Mouse (Mus musculus) heart, postnatal 0 days (tissue): Measurements from ENCODE around the gene Gm12394. TPM values are rescaled to one million over a fixed set of nuclear protein-coding genes. Genes with fewer than 3 reads are reported as not detected.

Source experiments
- ATAC-seq: fragments of 200-750 bp; cut with Nextera tagmentation; 2 replicates; pipeline ENCODE4 v1.8.0; 2017; ENCODE audit warnings: low read depth, moderate number of reproducible peaks, moderate library complexity; ENCODE audit not compliant: insufficient read depth
- DNase-seq: peaks from one replicate; pipeline ENCODE4 v3.0.0-alpha.2; 2016; ENCODE audit warnings: low spot score
- H3K27ac ChIP-seq: fragments of 300-500 bp; sonication (generic); 2 replicates; pipeline ENCODE4 v1.5.1; 2014; ENCODE audit warnings: low read depth, mild to moderate bottlenecking
- H3K27me3 ChIP-seq: fragments of 300-500 bp; sonication (generic); 2 replicates; pipeline ENCODE4 v1.6.1; 2014; ENCODE audit warnings: low read length, mixed read lengths; ENCODE audit not compliant: control insufficient read depth, insufficient read depth
- H3K36me3 ChIP-seq: fragments of 300-500 bp; sonication (generic); replicated peaks from 2 replicates; pipeline ENCODE4 v1.6.1; 2014; ENCODE audit warnings: low read length, mixed read lengths; ENCODE audit not compliant: control insufficient read depth, insufficient read depth
- H3K4me1 ChIP-seq: fragments of 300-500 bp; sonication (generic); 2 replicates; pipeline ENCODE4 v1.6.1; 2014; ENCODE audit warnings: antibody characterized with exemption; ENCODE audit not compliant: control insufficient read depth, insufficient read depth
- H3K4me2 ChIP-seq: fragments of 300-500 bp; sonication (generic); 2 replicates; pipeline ENCODE4 v1.6.1; 2014; ENCODE audit warnings: low read depth, mild to moderate bottlenecking, low read length, moderate library complexity
- H3K4me3 ChIP-seq: fragments of 300-500 bp; sonication (generic); 2 replicates; pipeline ENCODE4 v1.5.1; 2014; ENCODE audit warnings: low read depth, low read length
- H3K9ac ChIP-seq: fragments of 300-500 bp; sonication (generic); replicated peaks from 2 replicates; pipeline ENCODE4 v1.6.1; 2014; ENCODE audit warnings: low read depth, low read length, mixed read lengths
- H3K9me3 ChIP-seq: fragments of 300-500 bp; sonication (generic); replicated peaks from 2 replicates; pipeline ENCODE4 v1.6.1; 2016; ENCODE audit warnings: low read length; ENCODE audit not compliant: control insufficient read depth
- CTCF ChIP-seq: IDR thresholded peaks from 2 replicates; pipeline ENCODE4 v1.5.1; 2016; ENCODE audit warnings: antibody characterized with exemption, control low read depth, low read depth
- EP300 ChIP-seq: IDR thresholded peaks from 2 replicates; pipeline ENCODE4 v1.6.1; 2016; ENCODE audit warnings: antibody characterized with exemption, low read depth
- WGBS: fragments of 180-500 bp; shearing (Covaris S2); extraction: QIAGEN DNeasy Blood & Tissue Kit; methylation state at CpG from one replicate; pipeline ENCODE4 v1.1.7; 2014; 5-methylcytosine and 5-hydroxymethylcytosine counted together
- polyA plus RNA-seq: library from polyadenylated mRNA; unstranded; fragments of >200 nt; fragmentation: Nextera tagmentation; extraction: Ambion mirVana; gene quantifications from 2 replicates; pipeline ENCODE4 v1.2.1, GENCODE M21; 2015
- total RNA-seq: library from RNA; depleted of rRNA; stranded (reverse); fragments of >200 nt; gene quantifications from 2 replicates; pipeline ENCODE4 v1.2.3, GENCODE M21; 2014; ENCODE audit warnings: low replicate concordance

The Gm12394 gene
- total and polyA plus RNA-seq, 2 experiments from 2014 or later: 0.05 TPM; not detected in 1

- Histone ChIP-seq H3K27ac (no peak overlapping the region), H3K36me3 (no peaks in the 10 kb centered on the region), H3K9me3 (no peaks in the 10 kb centered on the region), H3K9ac (no peak overlapping the region), H3K4me3 (no peak overlapping the region), H3K4me1 (no peaks in the 10 kb centered on the region), H3K27me3 (no peaks in the 10 kb centered on the region), H3K4me2 (no peak overlapping the region)
- no peak for TF ChIP-seq CTCF
- no peak for TF ChIP-seq EP300
- DNase-seq (no peak), ATAC-seq (no peak)
- 50% methylated on average over 1 of the region's 1 CpGs for WGBS
Observed at GRCm38 (mm10) chr4:42880677-42880948, 24.0 kb upstream of the Gm12394 start.

- WGBS: 51% methylated on average over 16 of the region's 16 CpGs
- Histone ChIP-seq H3K27me3 (no peaks in the 10 kb centered on the region), H3K4me3 (no peak overlapping the region), H3K4me1 (no peaks in the 10 kb centered on the region), H3K9me3 (no peaks in the 10 kb centered on the region), H3K36me3 (no peaks in the 10 kb centered on the region), H3K9ac (no peak overlapping the region), H3K4me2 (no peak overlapping the region), H3K27ac (no peak overlapping the region)
- TF ChIP-seq CTCF: peak; percentile 8; the same call in 1 of the 2 replicates
- no peak for TF ChIP-seq EP300
- DNase-seq (no peak), ATAC-seq (no peak)
Observed at GRCm38 (mm10) chr4:42879829-42880676, 23.5 kb upstream of the Gm12394 start.

GRCm38 (mm10) chr4:42877657-42878056 lies 21.1 kb upstream of the Gm12394 start:
- Histone ChIP-seq H3K27me3 (no peaks in the 10 kb centered on the region), H3K4me3 (no peak overlapping the region), H3K36me3 (no peaks in the 10 kb centered on the region), H3K4me1 (no peaks in the 10 kb centered on the region), H3K9ac (no peak overlapping the region), H3K9me3 (no peaks in the 10 kb centered on the region), H3K27ac (no peak overlapping the region), H3K4me2 (no peak overlapping the region)
- 79% methylated on average over 2 of the region's 2 CpGs for WGBS
- DNase-seq: no peak
- TF ChIP-seq CTCF (no peak), EP300 (no peak)
- ATAC-seq: no peak

GRCm38 (mm10) chr4:42876586-42877291 lies 20.2 kb upstream of the Gm12394 start:
- WGBS: 22% methylated on average over 5 of the region's 5 CpGs

GRCm38 (mm10) chr4:42874134-42874533 lies 17.6 kb upstream of the Gm12394 start, which contains the start of gene Fam205c:
Gene Fam205c, minus strand, starts transcription at chr4:42874234.
- 62% methylated on average over 7 of the region's 7 CpGs for WGBS
- ATAC-seq: no peak

More at GRCm38 (mm10) chr4:42876586-42877291, 20.2 kb upstream of the Gm12394 start:
- no peaks in the 10 kb centered on the region for H3K9me3 ChIP-seq
- H3K4me1 ChIP-seq: no peaks in the 10 kb centered on the region
- TF ChIP-seq CTCF (peak; percentile 67), EP300 (no peak)
- ATAC-seq (peak; percentile 93), DNase-seq (peak; percentile 82)
- H3K36me3 ChIP-seq: no peaks in the 10 kb centered on the region
- no peak overlapping the region for H3K27ac ChIP-seq
- H3K4me3 ChIP-seq: no peak overlapping the region
- H3K4me2 ChIP-seq: no peak overlapping the region
- H3K9ac ChIP-seq: no peak overlapping the region
- no peaks in the 10 kb centered on the region for H3K27me3 ChIP-seq

More at GRCm38 (mm10) chr4:42874134-42874533, 17.6 kb upstream of the Gm12394 start, which contains the start of gene Fam205c:
- H3K4me2 ChIP-seq: no peak within 1 kb of the TSS
- no peak within 1 kb of the TSS for H3K9ac ChIP-seq
- no peak within 1 kb of the TSS for H3K27ac ChIP-seq
- no peaks in the 10 kb centered on the region for H3K4me1 ChIP-seq
- no peaks in the 10 kb centered on the region for H3K27me3 ChIP-seq
- DNase-seq: no peak
- H3K4me3 ChIP-seq: no peak within 1 kb of the TSS
- TF ChIP-seq CTCF: no peak
- H3K36me3 ChIP-seq: no peaks in the 10 kb centered on the region
- no peaks in the 10 kb centered on the region for H3K9me3 ChIP-seq
